Mouse (Mus musculus) kidney, embryonic 14.5 days (tissue): ENCODE data around the gene Nde1. TPM values are rescaled to one million over a fixed set of nuclear protein-coding genes. Genes with fewer than 3 reads are reported as not detected.

Experiments used
- ATAC-seq: fragments of 200-750 bp; cut with Nextera tagmentation; 2 replicates; pipeline ENCODE4 v1.8.0; 2017; ENCODE audit warnings: moderate number of reproducible peaks, mild to moderate bottlenecking, moderate TSS enrichment, moderate library complexity; ENCODE audit not compliant: low FRiP score, low TSS enrichment
- H3K27ac ChIP-seq: fragments of 300-500 bp; sonication (generic); 2 replicates; pipeline ENCODE4 v1.5.1; 2014; ENCODE audit warnings: low read depth, mild to moderate bottlenecking, low read length, moderate library complexity, mixed read lengths
- H3K27me3 ChIP-seq: fragments of 300-500 bp; sonication (generic); 2 replicates; pipeline ENCODE4 v1.6.1; 2014; ENCODE audit warnings: mild to moderate bottlenecking, low read length; ENCODE audit not compliant: control insufficient read depth, insufficient read depth
- H3K36me3 ChIP-seq: fragments of 300-500 bp; sonication (generic); 2 replicates; pipeline ENCODE4 v1.6.1; 2014; ENCODE audit warnings: low read length, mixed read lengths; ENCODE audit not compliant: control insufficient read depth, insufficient read depth
- H3K4me1 ChIP-seq: fragments of 300-500 bp; sonication (generic); 2 replicates; pipeline ENCODE4 v1.6.1; 2014; ENCODE audit warnings: low read length, mixed read lengths; ENCODE audit not compliant: control insufficient read depth, insufficient read depth
- H3K4me2 ChIP-seq: fragments of 300-500 bp; sonication (generic); replicated peaks from 2 replicates; pipeline ENCODE4 v1.6.1; 2014; ENCODE audit warnings: low read depth, mild to moderate bottlenecking, low read length
- H3K4me3 ChIP-seq: fragments of 300-500 bp; sonication (generic); 2 replicates; pipeline ENCODE4 v1.5.1; 2014; ENCODE audit warnings: mild to moderate bottlenecking, low read length
- H3K9ac ChIP-seq: fragments of 300-500 bp; sonication (generic); 2 replicates; pipeline ENCODE4 v1.6.1; 2014; ENCODE audit warnings: low read depth, mild to moderate bottlenecking, low read length, moderate library complexity
- H3K9me3 ChIP-seq: fragments of 300-500 bp; sonication (generic); 2 replicates; pipeline ENCODE4 v1.6.1; 2016; ENCODE audit warnings: low read length; ENCODE audit not compliant: control insufficient read depth
- WGBS: fragments of 180-500 bp; shearing (Covaris S2); extraction: QIAGEN DNeasy Blood & Tissue Kit; methylation state at CpG from one replicate; pipeline ENCODE4 v1.1.7; 2014; 5-methylcytosine and 5-hydroxymethylcytosine counted together
- microRNA counts: library from miRNA; unstranded; fragments of <30 nt; microRNA quantifications from one replicate; lab custom pipeline; 2017
- microRNA-seq: library from miRNA; unstranded; fragments of <30 nt; microRNA quantifications from one replicate; pipeline ENCODE4, GENCODE M21; 2016
- polyA plus RNA-seq: library from polyadenylated mRNA; unstranded; fragments of >200 nt; fragmentation: Nextera tagmentation; extraction: Ambion mirVana; gene quantifications from 2 replicates; pipeline ENCODE4 v1.2.1, GENCODE M21; 2014

Gene Nde1
- polyA plus RNA-seq, 1 experiment from 2014 or later, result 147 TPM

DNA sequence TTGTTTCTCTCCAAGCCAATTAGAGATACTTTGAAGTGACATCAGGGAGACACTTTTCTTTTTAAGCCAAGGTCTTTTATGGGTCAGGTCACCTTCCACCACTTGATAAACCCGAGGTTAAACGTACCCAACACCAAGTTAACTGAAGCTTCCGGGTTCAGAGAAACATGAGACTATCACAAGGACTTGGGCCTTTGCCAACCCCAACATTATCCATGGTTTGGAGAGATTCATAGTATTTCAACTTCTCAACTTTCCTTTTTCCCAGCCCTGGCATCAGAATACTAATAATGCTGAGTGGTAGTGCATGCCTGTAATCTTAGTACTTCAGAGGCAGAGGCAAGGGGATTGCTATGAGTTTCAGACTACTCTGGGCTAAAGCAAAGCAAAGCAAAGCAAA, 79.0 kb downstream of the Nde1 start:
- no peak overlapping the region for H3K27ac ChIP-seq
- H3K4me1 ChIP-seq, result no peaks in the 10 kb centered on the region
- no peak overlapping the region for H3K4me3 ChIP-seq
- no peak overlapping the region for H3K9ac ChIP-seq
- WGBS, result 54% methylated on average over 3 of the region's 3 CpGs
- no peaks in the 10 kb centered on the region for H3K36me3 ChIP-seq
- no peak overlapping the region for H3K4me2 ChIP-seq
- ATAC-seq, result no peak
- H3K27me3 ChIP-seq, result no peaks in the 10 kb centered on the region
- H3K9me3 ChIP-seq, result no peaks in the 10 kb centered on the region

MicroRNAs encoded within 50 kb of the gene (microRNA counts, 519-probe panel; counts per million panel counts)
- microRNA mmu-miR-484 (lab: Ali Mortazavi, UCI), result 4,314 counts per million, percentile 27 among the panel's probes with 10 or more counts

Small RNA genes lying within 50 kb of the gene (microRNA-seq; reads per million reads assigned to microRNA genes)
- gene Gm27671 (not detected), gene Mir484 (1,818 reads per million, percentile 83 among the genes with 10 or more reads in this experiment)

Other genes starting within 250 kb of the Nde1 start
- 1.5 and 1.7 TPM in 2 replicates for gene 2900011O08Rik, start 176.7 kb upstream of the Nde1 start, polyA plus RNA-seq
- gene Ifitm7, start 176.4 kb upstream of the Nde1 start, polyA plus RNA-seq, result 0.42 TPM in 1 of 2 replicates, not detected in the other
- gene Marf1, start 76 bp downstream of the Nde1 start, polyA plus RNA-seq, result 20.7 and 28.5 TPM in 2 replicates
- gene Myh11, start 128.1 kb downstream of the Nde1 start, polyA plus RNA-seq, result 0.91 and 3.5 TPM in 2 replicates
- gene Fopnl, start 154.1 kb downstream of the Nde1 start, polyA plus RNA-seq, result 166 and 186 TPM in 2 replicates
- gene Abcc1, start 198.3 kb downstream of the Nde1 start, polyA plus RNA-seq, result 9.1 and 13.6 TPM in 2 replicates